Mouse (Mus musculus): ENCODE data around the gene Ambra1. TPM values are rescaled to one million over a fixed set of nuclear protein-coding genes. Genes with fewer than 3 reads are reported as not detected.

The Ambra1 gene
- polyA plus RNA-seq, 1 experiment from 2014 or later: 17.9 TPM

GRCm38 (mm10) chr2:91876000-91876805, 146.3 kb downstream of the Ambra1 start:
- 90% methylated on average over 9 of the region's 9 CpGs for WGBS
- Histone ChIP-seq H3K9ac (ENCODE audit: low read length) (no peak overlapping the region), H3K4me3 (ENCODE audit: low read depth, low read length) (no peak overlapping the region), H3K27ac (ENCODE audit: low read depth, low read length) (no peak overlapping the region), H3K4me2 (no peak overlapping the region), H3K9me3 (ENCODE audit: control insufficient read depth, low read length) (no peaks in the 10 kb centered on the region), H3K27me3 (ENCODE audit: control insufficient read depth, insufficient read depth, low read length) (no peaks in the 10 kb centered on the region), H3K36me3 (ENCODE audit: control insufficient read depth, insufficient read depth, low read length) (no peaks in the 10 kb centered on the region), H3K4me1 (ENCODE audit: control insufficient read depth, insufficient read depth, low read length) (no peaks in the 10 kb centered on the region; the same call in 1 of the 2 replicates)
- no peak for ATAC-seq (ENCODE audit: low FRiP score)
- DNase-seq (ENCODE audit: low spot score, missing footprints): peak; percentile 54

- 92% methylated on average over 2 of the region's 2 CpGs for WGBS
Observed at GRCm38 (mm10) chr2:91876806-91877140, 146.8 kb downstream of the Ambra1 start.

GRCm38 (mm10) chr2:91878387-91879180, 148.7 kb downstream of the Ambra1 start:
- Histone ChIP-seq H3K27me3 (ENCODE audit: control insufficient read depth, insufficient read depth, low read length) (no peaks in the 10 kb centered on the region), H3K4me1 (ENCODE audit: control insufficient read depth, insufficient read depth, low read length) (no peaks in the 10 kb centered on the region; the same call in 1 of the 2 replicates), H3K9me3 (ENCODE audit: control insufficient read depth, low read length) (no peaks in the 10 kb centered on the region), H3K9ac (ENCODE audit: low read length) (no peak overlapping the region), H3K27ac (ENCODE audit: low read depth, low read length) (no peak overlapping the region), H3K4me3 (ENCODE audit: low read depth, low read length) (no peak overlapping the region), H3K4me2 (no peak overlapping the region), H3K36me3 (ENCODE audit: control insufficient read depth, insufficient read depth, low read length) (no peaks in the 10 kb centered on the region)
- ATAC-seq (ENCODE audit: low FRiP score) (no peak), DNase-seq (ENCODE audit: low spot score, missing footprints) (peak; percentile 79)
- WGBS: 70% methylated on average over 7 of the region's 7 CpGs

More at GRCm38 (mm10) chr2:91876806-91877140, 146.8 kb downstream of the Ambra1 start:
- Histone ChIP-seq H3K4me3 (ENCODE audit: low read depth, low read length) (no peak overlapping the region), H3K27me3 (ENCODE audit: control insufficient read depth, insufficient read depth, low read length) (no peaks in the 10 kb centered on the region), H3K27ac (ENCODE audit: low read depth, low read length) (no peak overlapping the region), H3K9ac (ENCODE audit: low read length) (no peak overlapping the region), H3K4me2 (no peak overlapping the region), H3K4me1 (ENCODE audit: control insufficient read depth, insufficient read depth, low read length) (no peaks in the 10 kb centered on the region; the same call in 1 of the 2 replicates), H3K36me3 (ENCODE audit: control insufficient read depth, insufficient read depth, low read length) (no peaks in the 10 kb centered on the region), H3K9me3 (ENCODE audit: control insufficient read depth, low read length) (no peaks in the 10 kb centered on the region)
- DNase-seq (ENCODE audit: low spot score, missing footprints) (peak; percentile 67), ATAC-seq (ENCODE audit: low FRiP score) (no peak)

GRCm38 (mm10) chr2:91883961-91884360, 154.0 kb downstream of the Ambra1 start:
- H3K4me3 ChIP-seq (ENCODE audit: low read depth, low read length): no peak overlapping the region
- peak; percentile 39 for DNase-seq (ENCODE audit: low spot score, missing footprints)
- H3K9me3 ChIP-seq (ENCODE audit: control insufficient read depth, low read length): no peaks in the 10 kb centered on the region
- ATAC-seq (ENCODE audit: low FRiP score): no peak
- H3K27me3 ChIP-seq (ENCODE audit: control insufficient read depth, insufficient read depth, low read length): no peaks in the 10 kb centered on the region
- H3K4me2 ChIP-seq: no peak overlapping the region
- H3K9ac ChIP-seq (ENCODE audit: low read length): no peak overlapping the region
- WGBS: 88% methylated on average over 4 of the region's 4 CpGs
- H3K36me3 ChIP-seq (ENCODE audit: control insufficient read depth, insufficient read depth, low read length): peaks cover 2% of the 10 kb centered on the region; the same call in 1 of the 2 replicates
- H3K27ac ChIP-seq (ENCODE audit: low read depth, low read length): no peak overlapping the region
- H3K4me1 ChIP-seq (ENCODE audit: control insufficient read depth, insufficient read depth, low read length): no peaks in the 10 kb centered on the region

GRCm38 (mm10) chr2:91884616-91885015, 154.7 kb downstream of the Ambra1 start:
- Histone ChIP-seq H3K36me3 (ENCODE audit: control insufficient read depth, insufficient read depth, low read length) (peaks cover 2% of the 10 kb centered on the region; the same call in 1 of the 2 replicates), H3K27ac (ENCODE audit: low read depth, low read length) (no peak overlapping the region), H3K4me1 (ENCODE audit: control insufficient read depth, insufficient read depth, low read length) (no peaks in the 10 kb centered on the region), H3K9ac (ENCODE audit: low read length) (no peak overlapping the region), H3K9me3 (ENCODE audit: control insufficient read depth, low read length) (no peaks in the 10 kb centered on the region), H3K27me3 (ENCODE audit: control insufficient read depth, insufficient read depth, low read length) (no peaks in the 10 kb centered on the region), H3K4me2 (no peak overlapping the region), H3K4me3 (ENCODE audit: low read depth, low read length) (no peak overlapping the region)
- ATAC-seq (ENCODE audit: low FRiP score) (no peak), DNase-seq (ENCODE audit: low spot score, missing footprints) (peak; percentile 73)
- 75% methylated on average over 4 of the region's 4 CpGs for WGBS

GRCm38 (mm10) chr2:91894716-91895115, 164.8 kb downstream of the Ambra1 start:
- no peaks in the 10 kb centered on the region for H3K9me3 ChIP-seq (ENCODE audit: control insufficient read depth, low read length)
- 94% methylated on average over 3 of the region's 3 CpGs for WGBS
- no peak overlapping the region for H3K4me2 ChIP-seq
- no peaks in the 10 kb centered on the region for H3K27me3 ChIP-seq (ENCODE audit: control insufficient read depth, insufficient read depth, low read length)
- no peaks in the 10 kb centered on the region for H3K4me1 ChIP-seq (ENCODE audit: control insufficient read depth, insufficient read depth, low read length)
- no peak overlapping the region for H3K4me3 ChIP-seq (ENCODE audit: low read depth, low read length)
- DNase-seq (ENCODE audit: low spot score, missing footprints) (peak; percentile 51), ATAC-seq (ENCODE audit: low FRiP score) (no peak)
- H3K36me3 ChIP-seq (ENCODE audit: control insufficient read depth, insufficient read depth, low read length): no peaks in the 10 kb centered on the region; the same call in 1 of the 2 replicates
- H3K9ac ChIP-seq (ENCODE audit: low read length): no peak overlapping the region
- no peak overlapping the region for H3K27ac ChIP-seq (ENCODE audit: low read depth, low read length)

GRCm38 (mm10) chr2:91895401-91895800, 165.5 kb downstream of the Ambra1 start:
- Histone ChIP-seq H3K4me3 (ENCODE audit: low read depth, low read length) (no peak overlapping the region), H3K4me2 (no peak overlapping the region)
- WGBS: 95% methylated on average over 3 of the region's 3 CpGs

GRCm38 (mm10) chr2:91897968-91898367, 168.0 kb downstream of the Ambra1 start:
- H3K4me1 ChIP-seq (ENCODE audit: control insufficient read depth, insufficient read depth, low read length): no peaks in the 10 kb centered on the region
- peak; percentile 37 for DNase-seq (ENCODE audit: low spot score, missing footprints)
- H3K4me2 ChIP-seq: no peak overlapping the region
- 0 out of 2 replicates have a peak, but pooled peaks cover 2% of the 10 kb centered on the region for H3K36me3 ChIP-seq (ENCODE audit: control insufficient read depth, insufficient read depth, low read length)
- no peak overlapping the region for H3K27ac ChIP-seq (ENCODE audit: low read depth, low read length)
- H3K27me3 ChIP-seq (ENCODE audit: control insufficient read depth, insufficient read depth, low read length): no peaks in the 10 kb centered on the region
- no peaks in the 10 kb centered on the region for H3K9me3 ChIP-seq (ENCODE audit: control insufficient read depth, low read length)
- no peak overlapping the region for H3K4me3 ChIP-seq (ENCODE audit: low read depth, low read length)
- H3K9ac ChIP-seq (ENCODE audit: low read length): no peak overlapping the region
- ATAC-seq (ENCODE audit: low FRiP score): no peak

More at GRCm38 (mm10) chr2:91895401-91895800, 165.5 kb downstream of the Ambra1 start:
- no peaks in the 10 kb centered on the region for H3K4me1 ChIP-seq (ENCODE audit: control insufficient read depth, insufficient read depth, low read length)
- no peak overlapping the region for H3K27ac ChIP-seq (ENCODE audit: low read depth, low read length)
- no peak for ATAC-seq (ENCODE audit: low FRiP score)
- no peaks in the 10 kb centered on the region for H3K9me3 ChIP-seq (ENCODE audit: control insufficient read depth, low read length)
- peaks cover 1% of the 10 kb centered on the region; the same call in 1 of the 2 replicates for H3K36me3 ChIP-seq (ENCODE audit: control insufficient read depth, insufficient read depth, low read length)
- H3K27me3 ChIP-seq (ENCODE audit: control insufficient read depth, insufficient read depth, low read length): no peaks in the 10 kb centered on the region
- no peak overlapping the region for H3K9ac ChIP-seq (ENCODE audit: low read length)
- DNase-seq (ENCODE audit: low spot score, missing footprints): peak; percentile 21

- Histone ChIP-seq H3K4me3 (ENCODE audit: low read depth, low read length) (no peak overlapping the region), H3K9ac (ENCODE audit: low read length) (no peak overlapping the region), H3K36me3 (ENCODE audit: control insufficient read depth, insufficient read depth, low read length) (0 out of 2 replicates have a peak, but pooled peaks cover 2% of the 10 kb centered on the region), H3K27me3 (ENCODE audit: control insufficient read depth, insufficient read depth, low read length) (no peaks in the 10 kb centered on the region), H3K4me1 (ENCODE audit: control insufficient read depth, insufficient read depth, low read length) (no peaks in the 10 kb centered on the region), H3K27ac (ENCODE audit: low read depth, low read length) (no peak overlapping the region), H3K9me3 (ENCODE audit: control insufficient read depth, low read length) (no peaks in the 10 kb centered on the region), H3K4me2 (no peak overlapping the region)
- ATAC-seq (ENCODE audit: low FRiP score) (no peak), DNase-seq (ENCODE audit: low spot score, missing footprints) (peak; percentile 75)
- WGBS: 93% methylated on average over 3 of the region's 3 CpGs
Observed at GRCm38 (mm10) chr2:91899141-91899540, 169.2 kb downstream of the Ambra1 start.

Measured in midbrain, embryonic 11.5 days (tissue).